Mouse (Mus musculus) heart, embryonic 14.5 days (tissue): ENCODE results near the gene Gprc5b. TPM values are rescaled to one million over a fixed set of nuclear protein-coding genes. Genes with fewer than 3 reads are reported as not detected.

Experiments
- ATAC-seq: fragments of 200-750 bp; cut with Nextera tagmentation; 2 replicates; pipeline ENCODE4 v1.8.0; 2017; ENCODE audit warnings: low read depth, moderate TSS enrichment; ENCODE audit not compliant: insufficient number of reproducible peaks, insufficient read depth, low FRiP score
- H3K27ac ChIP-seq, 2 experiments: fragments of 200-500 bp in 1 of 2; fragments of 300-500 bp in 1 of 2; sonication (generic) in 1 of 2; replicated peaks in 1 of 2; 2 replicates each; pipeline ENCODE4 v1.5.1; 2012 to 2014; ENCODE audit warnings: low read depth in 2 of 2, low read length in 2 of 2, control low read depth in 1 of 2, mild to moderate bottlenecking in 1 of 2, mixed read lengths in 1 of 2; ENCODE audit not compliant: control insufficient read depth in 1 of 2, insufficient read depth in 1 of 2
- H3K27me3 ChIP-seq: fragments of 300-500 bp; sonication (generic); 2 replicates; pipeline ENCODE4 v1.6.1; 2014; ENCODE audit warnings: mild to moderate bottlenecking, low read length, control low read depth; ENCODE audit not compliant: control insufficient read depth, insufficient read depth
- H3K36me3 ChIP-seq: fragments of 300-500 bp; sonication (generic); 2 replicates; pipeline ENCODE4 v1.6.1; 2014; ENCODE audit warnings: mild to moderate bottlenecking, control low read depth, low read length, mixed read lengths; ENCODE audit not compliant: control insufficient read depth, insufficient read depth
- H3K4me1 ChIP-seq, 2 experiments: fragments of 200-500 bp in 1 of 2; fragments of 300-500 bp in 1 of 2; sonication (generic) in 1 of 2; 2 replicates each; pipeline ENCODE4 v1.6.1; 2012 to 2014; ENCODE audit warnings: low read length in 2 of 2, control low read depth in 1 of 2, mixed read lengths in 1 of 2; ENCODE audit not compliant: control insufficient read depth in 2 of 2, insufficient read depth in 2 of 2
- H3K4me2 ChIP-seq: fragments of 300-500 bp; sonication (generic); 2 replicates; pipeline ENCODE4 v1.6.1; 2014; ENCODE audit warnings: mild to moderate bottlenecking, low read length
- H3K4me3 ChIP-seq, 2 experiments: fragments of 200-500 bp in 1 of 2; fragments of 300-500 bp in 1 of 2; sonication (generic) in 1 of 2; 2 replicates each; pipeline ENCODE4 v1.5.1; 2012 to 2014; ENCODE audit warnings: low read length in 2 of 2, mild to moderate bottlenecking in 2 of 2, control low read depth in 1 of 2, low read depth in 1 of 2, moderate library complexity in 1 of 2; ENCODE audit not compliant: control insufficient read depth in 1 of 2, insufficient read depth in 1 of 2
- H3K9ac ChIP-seq: fragments of 300-500 bp; sonication (generic); 2 replicates; pipeline ENCODE4 v1.6.1; 2014; ENCODE audit warnings: mild to moderate bottlenecking, low read length
- H3K9me3 ChIP-seq: fragments of 300-500 bp; sonication (generic); 2 replicates; pipeline ENCODE4 v1.6.1; 2016; ENCODE audit warnings: low read length, control low read depth; ENCODE audit not compliant: control insufficient read depth
- WGBS: fragments of 180-500 bp; shearing (Covaris S2); extraction: QIAGEN DNeasy Blood & Tissue Kit; methylation state at CpG from one replicate; pipeline ENCODE4 v1.1.7; 2014; 5-methylcytosine and 5-hydroxymethylcytosine counted together
- polyA plus RNA-seq: library from polyadenylated mRNA; unstranded; fragments of >200 nt; fragmentation: Nextera tagmentation; extraction: Ambion mirVana; gene quantifications from 2 replicates; pipeline ENCODE4 v1.2.1, GENCODE M21; 2014

The Gprc5b gene
- polyA plus RNA-seq = 5.7 and 9.0 TPM in 2 replicates

GRCm38 (mm10) chr7:118995007-118995406 lies at the start of gene Gprc5b:
TSS of gene Gprc5b (minus strand) at chr7:118995211.
- Histone ChIP-seq H3K27ac (no peak within 1 kb of the TSS), H3K9ac (peak within 1 kb of the TSS; percentile 78), H3K27me3 (no peaks in the 10 kb centered on the region), H3K4me2 (peak within 1 kb of the TSS; percentile 93), H3K4me1 (peaks cover 16 to 35% of the 10 kb centered on the region in 2 experiments; a peak in 3 of 4 replicates), H3K9me3 (no peaks in the 10 kb centered on the region), H3K4me3 (peak within 1 kb of the TSS; percentile 56 to 61), H3K36me3 (no peaks in the 10 kb centered on the region)
- WGBS = 1% methylated on average over 32 of the region's 44 CpGs
- ATAC-seq = peak; percentile 86

DNA sequence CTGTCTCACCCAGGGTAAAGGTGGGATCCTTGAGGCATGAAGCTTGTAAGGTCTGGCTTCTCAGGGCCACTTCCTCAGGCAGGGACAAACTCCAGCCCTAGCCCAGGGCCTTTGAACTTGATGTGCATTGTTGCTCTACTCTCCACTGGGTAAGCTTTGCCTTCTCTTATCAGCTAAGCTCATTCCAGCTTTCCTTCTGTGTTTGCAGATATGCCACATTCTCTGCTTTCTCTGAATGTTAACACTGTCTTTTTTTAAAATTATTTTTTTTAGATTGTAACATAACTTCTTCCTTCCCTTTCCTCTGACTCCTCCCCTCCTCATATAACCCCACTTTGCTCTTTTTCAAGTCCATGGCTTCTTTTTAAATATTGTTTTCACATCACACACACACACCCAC lies 46.5 kb upstream of the Gprc5b start:
- Histone ChIP-seq H3K27ac (no peak overlapping the region), H3K4me3 (no peak overlapping the region), H3K9me3 (peaks cover 4% of the 10 kb centered on the region; the same call in 1 of the 2 replicates), H3K9ac (no peak overlapping the region), H3K4me2 (no peak overlapping the region), H3K36me3 (no peaks in the 10 kb centered on the region), H3K4me1 (no peaks in the 10 kb centered on the region), H3K27me3 (no peaks in the 10 kb centered on the region)
- ATAC-seq = no peak

- Histone ChIP-seq H3K27me3 (no peaks in the 10 kb centered on the region), H3K4me3 (no peak overlapping the region), H3K27ac (no peak overlapping the region), H3K4me2 (no peak overlapping the region), H3K9me3 (peaks cover 5% of the 10 kb centered on the region; the same call in 1 of the 2 replicates), H3K36me3 (no peaks in the 10 kb centered on the region), H3K9ac (no peak overlapping the region), H3K4me1 (no peaks in the 10 kb centered on the region)
- no peak for ATAC-seq
These were observed 42.6 kb upstream of the Gprc5b start for GRCm38 (mm10) chr7:119037581-119037980.

GRCm38 (mm10) chr7:119034243-119034961 lies 39.4 kb upstream of the Gprc5b start:
- Histone ChIP-seq H3K36me3 (no peaks in the 10 kb centered on the region), H3K27me3 (no peaks in the 10 kb centered on the region), H3K4me1 (no peaks in the 10 kb centered on the region), H3K9ac (no peak overlapping the region), H3K9me3 (peaks cover 5% of the 10 kb centered on the region; the same call in 1 of the 2 replicates), H3K27ac (no peak overlapping the region), H3K4me3 (no peak overlapping the region), H3K4me2 (no peak overlapping the region)
- WGBS = 62% methylated on average over 15 of the region's 15 CpGs
- ATAC-seq = no peak

DNA sequence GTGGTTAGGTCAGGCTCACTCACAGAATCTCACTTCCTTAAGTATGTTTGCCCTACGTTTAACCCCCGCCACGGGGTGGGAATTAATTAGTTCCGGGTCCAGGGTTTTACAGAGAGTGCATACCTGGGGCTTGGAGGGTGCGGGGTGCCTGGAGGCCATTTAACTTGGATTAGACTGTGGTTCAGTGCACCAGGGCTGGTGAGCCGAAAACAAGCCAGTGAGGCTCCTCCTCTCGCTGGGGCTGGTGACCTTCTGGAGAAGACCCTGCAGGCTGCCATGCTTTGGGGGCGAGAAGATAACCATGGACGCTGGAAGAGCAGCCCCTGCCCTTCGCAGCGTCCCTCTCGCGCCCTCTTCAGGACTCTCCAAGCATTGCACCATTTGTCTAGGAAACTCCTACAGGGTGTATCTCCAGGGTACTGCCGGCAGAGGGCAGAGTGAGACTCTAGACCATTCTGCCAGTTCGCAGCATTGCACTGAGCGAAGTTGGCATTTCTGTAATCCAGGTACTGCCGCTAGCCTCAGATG lies 28.4 kb upstream of the Gprc5b start:
- Histone ChIP-seq H3K4me3 (no peak overlapping the region), H3K36me3 (no peaks in the 10 kb centered on the region), H3K27ac (no peak overlapping the region), H3K9ac (no peak overlapping the region), H3K4me1 (peaks cover 0 to 3% of the 10 kb centered on the region in 2 experiments; a peak in 1 of 4 replicates), H3K27me3 (no peaks in the 10 kb centered on the region), H3K4me2 (no peak overlapping the region), H3K9me3 (no peaks in the 10 kb centered on the region)
- no peak for ATAC-seq
- WGBS = 25% methylated on average over 17 of the region's 17 CpGs

GRCm38 (mm10) chr7:119022238-119023156 lies 27.5 kb upstream of the Gprc5b start:
- Histone ChIP-seq H3K4me2 (no peak overlapping the region), H3K27ac (no peak overlapping the region), H3K27me3 (no peaks in the 10 kb centered on the region), H3K36me3 (no peaks in the 10 kb centered on the region), H3K4me3 (no peak overlapping the region), H3K9me3 (no peaks in the 10 kb centered on the region), H3K4me1 (peaks cover 0 to 3% of the 10 kb centered on the region in 2 experiments; a peak in 1 of 4 replicates), H3K9ac (no peak overlapping the region)
- ATAC-seq = no peak
- 74% methylated on average over 19 of the region's 19 CpGs for WGBS

GRCm38 (mm10) chr7:119019537-119019936 lies 24.5 kb upstream of the Gprc5b start:
- 0 out of 2 replicates have a peak, but pooled peaks have one; percentile 18 for ATAC-seq
- Histone ChIP-seq H3K9ac (no peak overlapping the region), H3K9me3 (no peaks in the 10 kb centered on the region), H3K36me3 (no peaks in the 10 kb centered on the region), H3K4me3 (no peak overlapping the region), H3K27me3 (no peaks in the 10 kb centered on the region), H3K4me1 (no peaks in the 10 kb centered on the region), H3K27ac (no peak overlapping the region), H3K4me2 (no peak overlapping the region)
- WGBS = 20% methylated on average over 4 of the region's 4 CpGs
